Mouse (Mus musculus) midbrain, postnatal 0 days (tissue): ENCODE measurements at regions not wholly inside any gene's neighbourhood (a gene's known extent, or its start where the extent isn't known, plus 50 kb on each side); places are given as distances from the start of the nearest gene placed in this dataset.

Experiments
- ATAC-seq: fragments of 200-750 bp; cut with Nextera tagmentation; 2 replicates; pipeline ENCODE4 v1.8.0; 2017; ENCODE audit warnings: moderate number of reproducible peaks, mild to moderate bottlenecking, moderate TSS enrichment, moderate library complexity; ENCODE audit not compliant: low FRiP score
- DNase-seq: peaks from one replicate; pipeline ENCODE4 v3.0.0-alpha.2; 2015; ENCODE audit warnings: low spot score
- H3K27ac ChIP-seq: fragments of 300-500 bp; sonication (generic); 2 replicates; pipeline ENCODE4 v1.5.1; 2014; ENCODE audit warnings: low read depth, mild to moderate bottlenecking, low read length, mixed read lengths
- H3K27me3 ChIP-seq: fragments of 300-500 bp; sonication (generic); 2 replicates; pipeline ENCODE4 v1.6.1; 2014; ENCODE audit warnings: low read length, control low read depth, mixed read lengths; ENCODE audit not compliant: insufficient read depth
- H3K36me3 ChIP-seq: fragments of 300-500 bp; sonication (generic); 2 replicates; pipeline ENCODE4 v1.6.1; 2014; ENCODE audit warnings: low read length, control low read depth, mixed read lengths; ENCODE audit not compliant: insufficient read depth
- H3K4me1 ChIP-seq: fragments of 300-500 bp; sonication (generic); 2 replicates; pipeline ENCODE4 v1.6.1; 2014; ENCODE audit warnings: mild to moderate bottlenecking, control low read depth, antibody characterized with exemption, low read length, mixed read lengths; ENCODE audit not compliant: insufficient read depth
- H3K4me2 ChIP-seq: fragments of 300-500 bp; sonication (generic); 2 replicates; pipeline ENCODE4 v1.6.1; 2014; ENCODE audit warnings: low read depth, mild to moderate bottlenecking, low read length, mixed read lengths; ENCODE audit not compliant: poor library complexity, severe bottlenecking
- H3K4me3 ChIP-seq: fragments of 300-500 bp; sonication (generic); 2 replicates; pipeline ENCODE4 v1.5.1; 2014; ENCODE audit warnings: low read depth, mild to moderate bottlenecking, low read length, moderate library complexity
- H3K9ac ChIP-seq: fragments of 300-500 bp; sonication (generic); replicated peaks from 2 replicates; pipeline ENCODE4 v1.6.1; 2014; ENCODE audit warnings: mild to moderate bottlenecking, low read length, moderate library complexity, mixed read lengths; ENCODE audit not compliant: poor library complexity, severe bottlenecking
- H3K9me3 ChIP-seq: fragments of 300-500 bp; sonication (generic); 2 replicates; pipeline ENCODE4 v1.6.1; 2016; ENCODE audit warnings: low read length, control low read depth
- CTCF ChIP-seq: IDR thresholded peaks from 2 replicates; pipeline ENCODE4 v1.5.1; 2016; ENCODE audit warnings: antibody characterized with exemption, mild to moderate bottlenecking
- WGBS: fragments of 180-500 bp; shearing (Covaris S2); extraction: QIAGEN DNeasy Blood & Tissue Kit; methylation state at CpG from one replicate; pipeline ENCODE4 v1.1.7; 2014; 5-methylcytosine and 5-hydroxymethylcytosine counted together

GRCm38 (mm10) chr10:125121762-125122161 is 267.5 kb downstream of the Slc16a7 start:
- no peaks in the 10 kb centered on the region for H3K36me3 ChIP-seq
- DNase-seq: peak; percentile 52
- no peak overlapping the region for H3K4me2 ChIP-seq
- no peaks in the 10 kb centered on the region for H3K9me3 ChIP-seq
- 78% methylated on average over 5 of the region's 5 CpGs for WGBS
- no peak for ATAC-seq
- H3K4me1 ChIP-seq: no peaks in the 10 kb centered on the region
- no peak for TF ChIP-seq CTCF
- H3K9ac ChIP-seq: no peak overlapping the region
- H3K27me3 ChIP-seq: no peaks in the 10 kb centered on the region
- H3K4me3 ChIP-seq: no peak overlapping the region
- H3K27ac ChIP-seq: no peak overlapping the region

GRCm38 (mm10) chr10:125114318-125114717 is 274.9 kb downstream of the Slc16a7 start:
- no peak for DNase-seq
- Histone ChIP-seq H3K4me2 (no peak overlapping the region), H3K36me3 (no peaks in the 10 kb centered on the region), H3K4me3 (no peak overlapping the region), H3K9me3 (no peaks in the 10 kb centered on the region), H3K27ac (no peak overlapping the region), H3K27me3 (no peaks in the 10 kb centered on the region), H3K9ac (no peak overlapping the region), H3K4me1 (no peaks in the 10 kb centered on the region)
- WGBS: 22% methylated on average over 1 of the region's 1 CpGs
- ATAC-seq: no peak
- TF ChIP-seq CTCF: peak; percentile 46

GRCm38 (mm10) chr10:125108986-125109385 is 280.3 kb downstream of the Slc16a7 start:
- no peak for DNase-seq
- Histone ChIP-seq H3K27me3 (no peaks in the 10 kb centered on the region), H3K4me2 (no peak overlapping the region), H3K27ac (no peak overlapping the region), H3K9me3 (no peaks in the 10 kb centered on the region), H3K4me3 (no peak overlapping the region), H3K9ac (no peak overlapping the region), H3K36me3 (no peaks in the 10 kb centered on the region), H3K4me1 (no peaks in the 10 kb centered on the region)
- TF ChIP-seq CTCF: no peak
- 70% methylated on average over 1 of the region's 1 CpGs for WGBS
- no peak for ATAC-seq

GRCm38 (mm10) chr10:125084975-125085374 is 304.3 kb downstream of the Slc16a7 start:
- Histone ChIP-seq H3K27ac (no peak overlapping the region), H3K4me3 (no peak overlapping the region), H3K9ac (no peak overlapping the region), H3K9me3 (no peaks in the 10 kb centered on the region), H3K4me1 (no peaks in the 10 kb centered on the region), H3K36me3 (no peaks in the 10 kb centered on the region), H3K27me3 (no peaks in the 10 kb centered on the region), H3K4me2 (no peak overlapping the region)
- no peak for ATAC-seq
- 84% methylated on average over 2 of the region's 2 CpGs for WGBS
- no peak for DNase-seq
- TF ChIP-seq CTCF: no peak

- ATAC-seq (no peak), DNase-seq (no peak)
- no peak overlapping the region for H3K4me2 ChIP-seq
- H3K27me3 ChIP-seq: no peaks in the 10 kb centered on the region
- H3K4me3 ChIP-seq: no peak overlapping the region
- no peak for TF ChIP-seq CTCF
- no peaks in the 10 kb centered on the region for H3K4me1 ChIP-seq
- H3K27ac ChIP-seq: no peak overlapping the region
- H3K9me3 ChIP-seq: no peaks in the 10 kb centered on the region
- no peak overlapping the region for H3K9ac ChIP-seq
- no peaks in the 10 kb centered on the region for H3K36me3 ChIP-seq
- 90% methylated on average over 5 of the region's 5 CpGs for WGBS
Measured at GRCm38 (mm10) chr10:125072401-125072800, 316.9 kb downstream of the Slc16a7 start.

- no peak for TF ChIP-seq CTCF
- Histone ChIP-seq H3K4me1 (no peaks in the 10 kb centered on the region), H3K9ac (no peak overlapping the region), H3K4me2 (no peak overlapping the region), H3K27me3 (no peaks in the 10 kb centered on the region), H3K36me3 (no peaks in the 10 kb centered on the region), H3K9me3 (no peaks in the 10 kb centered on the region), H3K27ac (no peak overlapping the region), H3K4me3 (no peak overlapping the region)
- ATAC-seq: no peak
- WGBS: 81% methylated on average over 4 of the region's 4 CpGs
- DNase-seq: no peak
Measured at GRCm38 (mm10) chr10:125070246-125070645, 319.0 kb downstream of the Slc16a7 start.
